Mouse (Mus musculus) embryonic facial prominence, embryonic 11.5 days (tissue): Measurements from ENCODE around the gene Ipo5. TPM values are rescaled to one million over a fixed set of nuclear protein-coding genes. Genes with fewer than 3 reads are reported as not detected.

Experiments used
- ATAC-seq: fragments of 200-750 bp; cut with Nextera tagmentation; replicated peaks from 2 replicates; pipeline ENCODE4 v1.8.0; 2017; ENCODE audit warnings: low read depth; ENCODE audit not compliant: insufficient number of reproducible peaks, low FRiP score, low TSS enrichment
- DNase-seq: peaks from one replicate; pipeline ENCODE4 v3.0.0-alpha.2; 2015; ENCODE audit warnings: low spot score
- H3K27ac ChIP-seq: fragments of 300-500 bp; sonication (generic); replicated peaks from 2 replicates; pipeline ENCODE4 v1.5.1; 2014; ENCODE audit warnings: mild to moderate bottlenecking, low read depth, low read length, control low read depth
- H3K27me3 ChIP-seq: fragments of 300-500 bp; sonication (generic); 2 replicates; pipeline ENCODE4 v1.6.1; 2014; ENCODE audit warnings: mild to moderate bottlenecking, low read length, moderate library complexity, mixed read lengths; ENCODE audit not compliant: control insufficient read depth, insufficient read depth
- H3K36me3 ChIP-seq: fragments of 300-500 bp; sonication (generic); replicated peaks from 2 replicates; pipeline ENCODE4 v1.6.1; 2014; ENCODE audit warnings: low read depth, mild to moderate bottlenecking, low read length, moderate library complexity, mixed read lengths; ENCODE audit not compliant: control insufficient read depth, insufficient read depth
- H3K4me1 ChIP-seq: fragments of 300-500 bp; sonication (generic); 2 replicates; pipeline ENCODE4 v1.6.1; 2014; ENCODE audit warnings: low read length, mixed read lengths; ENCODE audit not compliant: control insufficient read depth, insufficient read depth
- H3K4me2 ChIP-seq: fragments of 300-500 bp; sonication (generic); 2 replicates; pipeline ENCODE4 v1.6.1; 2014; ENCODE audit warnings: low read depth, mild to moderate bottlenecking, control low read depth, low read length, moderate library complexity
- H3K4me3 ChIP-seq: fragments of 300-500 bp; sonication (generic); 2 replicates; pipeline ENCODE4 v1.5.1; 2014; ENCODE audit warnings: low read depth, low read length, control low read depth
- H3K9ac ChIP-seq: fragments of 300-500 bp; sonication (generic); replicated peaks from 2 replicates; pipeline ENCODE4 v1.6.1; 2014; ENCODE audit warnings: mild to moderate bottlenecking, control low read depth, low read length
- H3K9me3 ChIP-seq: fragments of 300-500 bp; sonication (generic); replicated peaks from 2 replicates; pipeline ENCODE4 v1.6.1; 2016; ENCODE audit warnings: mild to moderate bottlenecking, low read length, inconsistent platforms, mixed read lengths; ENCODE audit not compliant: control insufficient read depth
- WGBS: fragments of 180-500 bp; shearing (Covaris S2); extraction: QIAGEN DNeasy Blood & Tissue Kit; methylation state at CpG from one replicate; pipeline ENCODE4 v1.1.7; 2014; 5-methylcytosine and 5-hydroxymethylcytosine counted together
- polyA plus RNA-seq: library from polyadenylated mRNA; unstranded; fragments of >200 nt; fragmentation: Nextera tagmentation; extraction: Ambion mirVana; gene quantifications from 2 replicates; pipeline ENCODE4 v1.2.1, GENCODE M21; 2014

The Ipo5 gene
- polyA plus RNA-seq, 1 experiment from 2014 or later = 151 TPM

- Histone ChIP-seq H3K9me3 (no peaks in the 10 kb centered on the region), H3K36me3 (no peaks in the 10 kb centered on the region), H3K4me1 (no peaks in the 10 kb centered on the region), H3K4me3 (no peak overlapping the region), H3K27me3 (no peaks in the 10 kb centered on the region), H3K9ac (no peak overlapping the region), H3K4me2 (no peak overlapping the region), H3K27ac (no peak overlapping the region)
- ATAC-seq = no peak
- no peak for DNase-seq
- WGBS = 79% methylated on average over 8 of the region's 8 CpGs
These were observed 59.6 kb downstream of the Ipo5 start for GRCm38 (mm10) chr14:120970637-120971036.

GRCm38 (mm10) chr14:120971313-120971712 lies 60.3 kb downstream of the Ipo5 start:
- no peaks in the 10 kb centered on the region for H3K36me3 ChIP-seq
- no peak overlapping the region for H3K27ac ChIP-seq
- 67% methylated on average over 6 of the region's 6 CpGs for WGBS
- no peak overlapping the region for H3K4me3 ChIP-seq
- DNase-seq (no peak), ATAC-seq (no peak)
- H3K4me2 ChIP-seq = no peak overlapping the region
- no peak overlapping the region for H3K9ac ChIP-seq
- H3K4me1 ChIP-seq = no peaks in the 10 kb centered on the region
- H3K27me3 ChIP-seq = no peaks in the 10 kb centered on the region
- H3K9me3 ChIP-seq = no peaks in the 10 kb centered on the region

- no peak for ATAC-seq
- Histone ChIP-seq H3K27me3 (no peaks in the 10 kb centered on the region), H3K4me2 (no peak overlapping the region), H3K4me3 (no peak overlapping the region), H3K4me1 (no peaks in the 10 kb centered on the region), H3K27ac (no peak overlapping the region), H3K36me3 (no peaks in the 10 kb centered on the region), H3K9me3 (no peaks in the 10 kb centered on the region), H3K9ac (no peak overlapping the region)
- WGBS = 52% methylated on average over 3 of the region's 3 CpGs
- peak; percentile 66 for DNase-seq
These were observed 68.5 kb downstream of the Ipo5 start for GRCm38 (mm10) chr14:120979559-120979958.

GRCm38 (mm10) chr14:120989126-120989525 lies 78.1 kb downstream of the Ipo5 start:
- Histone ChIP-seq H3K4me2 (no peak overlapping the region), H3K36me3 (no peaks in the 10 kb centered on the region), H3K4me3 (no peak overlapping the region), H3K27ac (no peak overlapping the region), H3K4me1 (no peaks in the 10 kb centered on the region), H3K9ac (no peak overlapping the region), H3K9me3 (no peaks in the 10 kb centered on the region), H3K27me3 (no peaks in the 10 kb centered on the region)
- DNase-seq (no peak), ATAC-seq (no peak)
- WGBS = 72% methylated on average over 6 of the region's 6 CpGs

Other genes starting within 250 kb of the Ipo5 start
- gene Farp1, start 124.0 kb downstream of the Ipo5 start, polyA plus RNA-seq = 40.8 and 42.8 TPM in 2 replicates